Mouse (Mus musculus) forebrain, embryonic 14.5 days (tissue): ENCODE data around the gene Zc3h18. TPM values are rescaled to one million over a fixed set of nuclear protein-coding genes. Genes with fewer than 3 reads are reported as not detected.
A peak's percentile ranks its signal among the peaks of the same experiment; 100 is the strongest.

Experiments used
- ATAC-seq: fragments of 200-750 bp; cut with Nextera tagmentation; 2 replicates; pipeline ENCODE4 v1.8.0; 2017; ENCODE audit warnings: mild to moderate bottlenecking, moderate library complexity
- DNase-seq: peaks from one replicate; pipeline ENCODE4 v3.0.0-alpha.2; 2015; ENCODE audit warnings: low spot score
- H3K27ac ChIP-seq: fragments of 300-500 bp; sonication (generic); 2 replicates; pipeline ENCODE4 v1.5.1; 2014; ENCODE audit warnings: low read depth, mild to moderate bottlenecking, control low read depth, low read length, moderate library complexity
- H3K27me3 ChIP-seq: fragments of 300-500 bp; sonication (generic); replicated peaks from 2 replicates; pipeline ENCODE4 v1.6.1; 2014; ENCODE audit warnings: low read length, control low read depth, mixed read lengths; ENCODE audit not compliant: control insufficient read depth, insufficient read depth
- H3K36me3 ChIP-seq: fragments of 300-500 bp; sonication (generic); 2 replicates; pipeline ENCODE4 v1.6.1; 2014; ENCODE audit warnings: low read length, control low read depth; ENCODE audit not compliant: control insufficient read depth, insufficient read depth
- H3K4me1 ChIP-seq: fragments of 300-500 bp; sonication (generic); 2 replicates; pipeline ENCODE4 v1.6.1; 2014; ENCODE audit warnings: antibody characterized with exemption, low read length, control low read depth; ENCODE audit not compliant: control insufficient read depth, insufficient read depth
- H3K4me2 ChIP-seq: fragments of 300-500 bp; sonication (generic); 2 replicates; pipeline ENCODE4 v1.6.1; 2014; ENCODE audit warnings: mild to moderate bottlenecking, control low read depth, low read length
- H3K4me3 ChIP-seq: fragments of 300-500 bp; sonication (generic); 2 replicates; pipeline ENCODE4 v1.5.1; 2014; ENCODE audit warnings: low read depth, low read length, control low read depth
- H3K9ac ChIP-seq: fragments of 300-500 bp; sonication (generic); 2 replicates; pipeline ENCODE4 v1.6.1; 2014; ENCODE audit warnings: mild to moderate bottlenecking, low read length, control low read depth, moderate library complexity
- H3K9me3 ChIP-seq: fragments of 300-500 bp; sonication (generic); replicated peaks from 2 replicates; pipeline ENCODE4 v1.6.1; 2016; ENCODE audit warnings: low read length, control low read depth, mixed read lengths; ENCODE audit not compliant: control insufficient read depth
- WGBS: fragments of 180-500 bp; shearing (Covaris S2); extraction: QIAGEN DNeasy Blood & Tissue Kit; methylation state at CpG from one replicate; pipeline ENCODE4 v1.1.7; 2014; 5-methylcytosine and 5-hydroxymethylcytosine counted together
- polyA plus RNA-seq: library from polyadenylated mRNA; unstranded; fragments of >200 nt; fragmentation: Nextera tagmentation; extraction: Ambion mirVana; gene quantifications from 2 replicates; pipeline ENCODE4 v1.2.1, GENCODE M21; 2014

Gene Zc3h18
- polyA plus RNA-seq, 1 experiment from 2014 or later: 24.8 TPM

GRCm38 (mm10) chr8:122335638-122336250 is 40.7 kb upstream of the Zc3h18 start:
- DNase-seq (peak; percentile 11), ATAC-seq (peak; percentile 60)
- H3K27ac ChIP-seq: no peak overlapping the region
- H3K9ac ChIP-seq: peak overlapping the region; percentile 67
- H3K4me3 ChIP-seq: peak overlapping the region; percentile 51
- H3K27me3 ChIP-seq: peaks cover 50% of the 10 kb centered on the region
- WGBS: 6% methylated on average over 43 of the region's 57 CpGs
- H3K4me1 ChIP-seq: no peaks in the 10 kb centered on the region
- H3K36me3 ChIP-seq: no peaks in the 10 kb centered on the region
- peak overlapping the region; percentile 96 for H3K4me2 ChIP-seq
- no peaks in the 10 kb centered on the region for H3K9me3 ChIP-seq

- Histone ChIP-seq H3K9me3 (no peaks in the 10 kb centered on the region), H3K4me1 (no peaks in the 10 kb centered on the region), H3K27ac (no peak overlapping the region), H3K27me3 (peaks cover 50% of the 10 kb centered on the region), H3K36me3 (no peaks in the 10 kb centered on the region), H3K9ac (peak overlapping the region; percentile 67), H3K4me3 (peak overlapping the region; percentile 51), H3K4me2 (peak overlapping the region; percentile 96)
- under 1% methylated on average over 70 of the region's 81 CpGs for WGBS
- peak; percentile 80 for ATAC-seq
- peak; percentile 72 for DNase-seq
Measured at GRCm38 (mm10) chr8:122336251-122336910, 40.0 kb upstream of the Zc3h18 start.

- Histone ChIP-seq H3K9ac (no peak overlapping the region), H3K4me1 (peaks cover 4% of the 10 kb centered on the region; the same call in 1 of the 2 replicates), H3K9me3 (no peaks in the 10 kb centered on the region), H3K27me3 (peaks cover 64% of the 10 kb centered on the region), H3K36me3 (no peaks in the 10 kb centered on the region), H3K27ac (no peak overlapping the region), H3K4me2 (no peak overlapping the region), H3K4me3 (no peak overlapping the region)
- DNase-seq (no peak), ATAC-seq (no peak)
- WGBS: 41% methylated on average over 6 of the region's 6 CpGs
Measured at GRCm38 (mm10) chr8:122338852-122339251, 37.6 kb upstream of the Zc3h18 start.

- no peak overlapping the region for H3K4me2 ChIP-seq
- H3K9me3 ChIP-seq: no peaks in the 10 kb centered on the region
- peaks cover 52% of the 10 kb centered on the region for H3K27me3 ChIP-seq
- no peak for ATAC-seq
- no peaks in the 10 kb centered on the region for H3K36me3 ChIP-seq
- peaks cover 4% of the 10 kb centered on the region; the same call in 1 of the 2 replicates for H3K4me1 ChIP-seq
- no peak overlapping the region for H3K27ac ChIP-seq
- no peak overlapping the region for H3K9ac ChIP-seq
- DNase-seq: no peak
- no peak overlapping the region for H3K4me3 ChIP-seq
- WGBS: 86% methylated on average over 3 of the region's 3 CpGs
Measured at GRCm38 (mm10) chr8:122340761-122341160, 35.6 kb upstream of the Zc3h18 start.

GRCm38 (mm10) chr8:122341790-122342189 is 34.6 kb upstream of the Zc3h18 start:
- Histone ChIP-seq H3K9me3 (no peaks in the 10 kb centered on the region), H3K27ac (no peak overlapping the region), H3K4me1 (peaks cover 4% of the 10 kb centered on the region; the same call in 1 of the 2 replicates), H3K36me3 (no peaks in the 10 kb centered on the region), H3K4me2 (no peak overlapping the region), H3K27me3 (peaks cover 42% of the 10 kb centered on the region), H3K4me3 (no peak overlapping the region), H3K9ac (no peak overlapping the region)
- WGBS: 81% methylated on average over 6 of the region's 6 CpGs
- ATAC-seq (no peak), DNase-seq (no peak)

GRCm38 (mm10) chr8:122342362-122342761 is 34.0 kb upstream of the Zc3h18 start:
- H3K4me3 ChIP-seq: no peak overlapping the region
- ATAC-seq (no peak), DNase-seq (no peak)
- H3K9ac ChIP-seq: no peak overlapping the region
- H3K9me3 ChIP-seq: no peaks in the 10 kb centered on the region
- H3K27ac ChIP-seq: no peak overlapping the region
- peaks cover 4% of the 10 kb centered on the region; the same call in 1 of the 2 replicates for H3K4me1 ChIP-seq
- 52% methylated on average over 5 of the region's 5 CpGs for WGBS
- H3K27me3 ChIP-seq: peaks cover 36% of the 10 kb centered on the region
- H3K4me2 ChIP-seq: no peak overlapping the region
- H3K36me3 ChIP-seq: no peaks in the 10 kb centered on the region

- H3K4me3 ChIP-seq: no peak overlapping the region
- H3K27ac ChIP-seq: no peak overlapping the region
- WGBS: 8% methylated on average over 9 of the region's 9 CpGs
- ATAC-seq (no peak), DNase-seq (peak; percentile 23)
- H3K9me3 ChIP-seq: no peaks in the 10 kb centered on the region
- H3K27me3 ChIP-seq: peaks cover 32% of the 10 kb centered on the region
- H3K9ac ChIP-seq: peak overlapping the region; percentile 32; the same call in 1 of the 2 replicates
- peak overlapping the region; percentile 41 for H3K4me2 ChIP-seq
- no peaks in the 10 kb centered on the region for H3K36me3 ChIP-seq
- H3K4me1 ChIP-seq: peaks cover 4% of the 10 kb centered on the region; the same call in 1 of the 2 replicates
Measured at GRCm38 (mm10) chr8:122342806-122343209, 33.6 kb upstream of the Zc3h18 start.

GRCm38 (mm10) chr8:122343341-122343740 is 33.1 kb upstream of the Zc3h18 start:
- no peaks in the 10 kb centered on the region for H3K36me3 ChIP-seq
- H3K9me3 ChIP-seq: no peaks in the 10 kb centered on the region
- DNase-seq (no peak), ATAC-seq (0 out of 2 replicates have a peak, but pooled peaks have one; percentile 36)
- peak overlapping the region; percentile 32 for H3K9ac ChIP-seq
- WGBS: 3% methylated on average over 11 of the region's 11 CpGs
- H3K4me3 ChIP-seq: peak overlapping the region; percentile 17
- H3K4me1 ChIP-seq: peaks cover 4% of the 10 kb centered on the region; the same call in 1 of the 2 replicates
- H3K27me3 ChIP-seq: peaks cover 26% of the 10 kb centered on the region
- H3K4me2 ChIP-seq: peak overlapping the region; percentile 41
- H3K27ac ChIP-seq: no peak overlapping the region

- 4% methylated on average over 14 of the region's 14 CpGs for WGBS
- no peaks in the 10 kb centered on the region for H3K36me3 ChIP-seq
- peak overlapping the region; percentile 17 for H3K4me3 ChIP-seq
- ATAC-seq: no peak
- peak overlapping the region; percentile 32; the same call in 1 of the 2 replicates for H3K9ac ChIP-seq
- H3K4me1 ChIP-seq: peaks cover 4% of the 10 kb centered on the region; the same call in 1 of the 2 replicates
- H3K4me2 ChIP-seq: peak overlapping the region; percentile 41
- peaks cover 23% of the 10 kb centered on the region for H3K27me3 ChIP-seq
- DNase-seq: no peak
- H3K9me3 ChIP-seq: no peaks in the 10 kb centered on the region
- H3K27ac ChIP-seq: no peak overlapping the region
Measured at GRCm38 (mm10) chr8:122343758-122344157, 32.7 kb upstream of the Zc3h18 start.
